Mouse (Mus musculus) lung, postnatal 36 days (tissue): ENCODE measurements around the gene Pip5kl1.

Source experiments
- DNase-seq: peaks from one replicate; pipeline ENCODE4 v3.0.0; 2022; ENCODE audit warnings: mixed read lengths

Pip5kl1 gene

GRCm38 (mm10) chr2:32620682-32621516, 46.3 kb downstream of the Pip5kl1 start:
- peak; percentile 63 for DNase-seq

- no peak for DNase-seq
These were observed 46.9 kb downstream of the Pip5kl1 start, which contains the start of gene Ak1 for GRCm38 (mm10) chr2:32621517-32621859. Ak1 (plus strand) TSS chr2:32621758.

GRCm38 (mm10) chr2:32624111-32624748, 49.6 kb downstream of the Pip5kl1 start:
- DNase-seq: no peak

- peak; percentile 80 for DNase-seq
These were observed 50.7 kb downstream of the Pip5kl1 start for GRCm38 (mm10) chr2:32625212-32625872.

- no peak for DNase-seq
These were observed 51.5 kb downstream of the Pip5kl1 start for GRCm38 (mm10) chr2:32625873-32626694.

- no peak for DNase-seq
These were observed 52.9 kb downstream of the Pip5kl1 start for GRCm38 (mm10) chr2:32627266-32628043.

GRCm38 (mm10) chr2:32628044-32628550, 53.5 kb downstream of the Pip5kl1 start:
- DNase-seq: peak; percentile 41

- peak; percentile 95 for DNase-seq
These were observed 54.1 kb downstream of the Pip5kl1 start for GRCm38 (mm10) chr2:32628729-32629128.

GRCm38 (mm10) chr2:32629276-32629976, 54.8 kb downstream of the Pip5kl1 start:
- peak; percentile 82 for DNase-seq

GRCm38 (mm10) chr2:32630036-32630435, 55.4 kb downstream of the Pip5kl1 start:
- no peak for DNase-seq

- no peak for DNase-seq
These were observed 56.4 kb downstream of the Pip5kl1 start for GRCm38 (mm10) chr2:32631046-32631445.

- DNase-seq: peak; percentile 92
These were observed 57.3 kb downstream of the Pip5kl1 start for GRCm38 (mm10) chr2:32631737-32632394.
